Mouse (Mus musculus): ENCODE results near the gene Kazn. TPM values are rescaled to one million over a fixed set of nuclear protein-coding genes. Genes with fewer than 3 reads are reported as not detected.

The Kazn gene
- total RNA-seq, 1 experiment, result 14.0 TPM

- DNase-seq (ENCODE audit: low read depth, low spot score), result no peak
- in situ Hi-C loops (cut with MboI; ENCODE audit: low sequenced_read_pairs in 2 of 2, unreplicated experiment in 2 of 2), result no loop called here
- TF ChIP-seq CHD2 (IDR thresholded peaks at IDR 0.05; ENCODE audit: low read depth, low read length) (no peak), ZC3H11A (IDR thresholded peaks at IDR 0.05; ENCODE audit: borderline replicate concordance, low read depth, low read length) (no peak), ZNF384 (IDR thresholded peaks at IDR 0.05; ENCODE audit: low read depth, low read length) (no peak), HCFC1 (IDR thresholded peaks at IDR 0.05; ENCODE audit: borderline replicate concordance, insufficient read depth, low read length) (no peak), MAFK (IDR thresholded peaks at IDR 0.05; ENCODE audit: insufficient read depth, low read depth, low read length) (no peak)
- Histone ChIP-seq H3K36me3 (ENCODE audit: control insufficient read depth, insufficient read depth, low read length, poor library complexity, severe bottlenecking) (peaks cover 20% of the 10 kb centered on the region; the same call in 1 of the 2 replicates), H3K9me3 (ENCODE audit: control insufficient read depth, insufficient read depth, low read depth, low read length) (no peaks in the 10 kb centered on the region), H3K27ac (ENCODE audit: insufficient read depth, low read depth, low read length, poor library complexity, severe bottlenecking) (no peak overlapping the region), H3K4me3 (ENCODE audit: insufficient read depth in 1 of 2, low read depth in 1 of 2, low read length in 2 of 2, poor library complexity in 1 of 2, severe bottlenecking in 1 of 2) (no peak overlapping the region), H3K9ac (ENCODE audit: insufficient read depth, low read depth, low read length, poor library complexity, severe bottlenecking) (no peak overlapping the region), H3K4me1 (ENCODE audit: control insufficient read depth in 2 of 2, insufficient read depth in 2 of 2, low read length in 2 of 2, poor library complexity in 1 of 2) (peaks cover 2 to 14% of the 10 kb centered on the region in 2 experiments; a peak in 2 of 4 replicates)
Observed at GRCm38 (mm10) chr4:142152733-142153422, 86.3 kb downstream of the Kazn start.

- peaks cover 2 to 14% of the 10 kb centered on the region in 2 experiments; a peak in 2 of 4 replicates for H3K4me1 ChIP-seq (ENCODE audit: control insufficient read depth in 2 of 2, insufficient read depth in 2 of 2, low read length in 2 of 2, poor library complexity in 1 of 2)
- H3K9ac ChIP-seq (ENCODE audit: insufficient read depth, low read depth, low read length, poor library complexity, severe bottlenecking), result no peak overlapping the region
- no peak overlapping the region for H3K4me3 ChIP-seq (ENCODE audit: insufficient read depth in 1 of 2, low read depth in 1 of 2, low read length in 2 of 2, poor library complexity in 1 of 2, severe bottlenecking in 1 of 2)
- peaks cover 28% of the 10 kb centered on the region for H3K36me3 ChIP-seq (ENCODE audit: control insufficient read depth, insufficient read depth, low read length, poor library complexity, severe bottlenecking)
- DNase-seq (ENCODE audit: low read depth, low spot score), result no peak
- TF ChIP-seq HCFC1 (IDR thresholded peaks at IDR 0.05; ENCODE audit: borderline replicate concordance, insufficient read depth, low read length), result no peak
- peak; percentile 59; the same call in 1 of the 2 replicates for TF ChIP-seq CHD2 (IDR thresholded peaks at IDR 0.05; ENCODE audit: low read depth, low read length)
- no peaks in the 10 kb centered on the region for H3K9me3 ChIP-seq (ENCODE audit: control insufficient read depth, insufficient read depth, low read depth, low read length)
- no peak overlapping the region for H3K27ac ChIP-seq (ENCODE audit: insufficient read depth, low read depth, low read length, poor library complexity, severe bottlenecking)
- in situ Hi-C loops (cut with MboI; ENCODE audit: low sequenced_read_pairs in 2 of 2, unreplicated experiment in 2 of 2), result no loop called here
Observed at GRCm38 (mm10) chr4:142150086-142150485, 89.1 kb downstream of the Kazn start.

GRCm38 (mm10) chr4:142149202-142149601, 90.0 kb downstream of the Kazn start:
- TF ChIP-seq CHD2 (IDR thresholded peaks at IDR 0.05; ENCODE audit: low read depth, low read length) (no peak), ZC3H11A (IDR thresholded peaks at IDR 0.05; ENCODE audit: borderline replicate concordance, low read depth, low read length) (no peak), ZNF384 (IDR thresholded peaks at IDR 0.05; ENCODE audit: low read depth, low read length) (no peak), HCFC1 (IDR thresholded peaks at IDR 0.05; ENCODE audit: borderline replicate concordance, insufficient read depth, low read length) (no peak), MAFK (IDR thresholded peaks at IDR 0.05; ENCODE audit: insufficient read depth, low read depth, low read length) (no peak)

GRCm38 (mm10) chr4:142147671-142148070, 91.5 kb downstream of the Kazn start:
- TF ChIP-seq HCFC1 (IDR thresholded peaks at IDR 0.05; ENCODE audit: borderline replicate concordance, insufficient read depth, low read length) (no peak), CHD2 (IDR thresholded peaks at IDR 0.05; ENCODE audit: low read depth, low read length) (no peak), ZNF384 (IDR thresholded peaks at IDR 0.05; ENCODE audit: low read depth, low read length) (no peak), ZC3H11A (IDR thresholded peaks at IDR 0.05; ENCODE audit: borderline replicate concordance, low read depth, low read length) (no peak), MAFK (IDR thresholded peaks at IDR 0.05; ENCODE audit: insufficient read depth, low read depth, low read length) (no peak)
- no peak overlapping the region for H3K4me3 ChIP-seq (ENCODE audit: insufficient read depth in 1 of 2, low read depth in 1 of 2, low read length in 2 of 2, poor library complexity in 1 of 2, severe bottlenecking in 1 of 2)
- no peak for DNase-seq (ENCODE audit: low read depth, low spot score)
- in situ Hi-C loops (cut with MboI; ENCODE audit: low sequenced_read_pairs in 2 of 2, unreplicated experiment in 2 of 2), result no loop called here
- no peaks in the 10 kb centered on the region for H3K9me3 ChIP-seq (ENCODE audit: control insufficient read depth, insufficient read depth, low read depth, low read length)
- H3K27ac ChIP-seq (ENCODE audit: insufficient read depth, low read depth, low read length, poor library complexity, severe bottlenecking), result no peak overlapping the region
- H3K4me1 ChIP-seq (ENCODE audit: control insufficient read depth in 2 of 2, insufficient read depth in 2 of 2, low read length in 2 of 2, poor library complexity in 1 of 2), result no peaks in the 10 kb centered on the region; a peak in 1 of 4 replicates
- peaks cover 34% of the 10 kb centered on the region for H3K36me3 ChIP-seq (ENCODE audit: control insufficient read depth, insufficient read depth, low read length, poor library complexity, severe bottlenecking)
- no peak overlapping the region for H3K9ac ChIP-seq (ENCODE audit: insufficient read depth, low read depth, low read length, poor library complexity, severe bottlenecking)

More at GRCm38 (mm10) chr4:142149202-142149601, 90.0 kb downstream of the Kazn start:
- H3K4me1 ChIP-seq (ENCODE audit: control insufficient read depth in 2 of 2, insufficient read depth in 2 of 2, low read length in 2 of 2, poor library complexity in 1 of 2), result peaks cover 0 to 9% of the 10 kb centered on the region in 2 experiments; a peak in 1 of 4 replicates
- H3K9me3 ChIP-seq (ENCODE audit: control insufficient read depth, insufficient read depth, low read depth, low read length), result no peaks in the 10 kb centered on the region
- in situ Hi-C loops (cut with MboI; ENCODE audit: low sequenced_read_pairs in 2 of 2, unreplicated experiment in 2 of 2), result no loop called here
- no peak overlapping the region for H3K27ac ChIP-seq (ENCODE audit: insufficient read depth, low read depth, low read length, poor library complexity, severe bottlenecking)
- no peak for DNase-seq (ENCODE audit: low read depth, low spot score)
- H3K36me3 ChIP-seq (ENCODE audit: control insufficient read depth, insufficient read depth, low read length, poor library complexity, severe bottlenecking), result peaks cover 28% of the 10 kb centered on the region
- no peak overlapping the region for H3K4me3 ChIP-seq (ENCODE audit: insufficient read depth in 1 of 2, low read depth in 1 of 2, low read length in 2 of 2, poor library complexity in 1 of 2, severe bottlenecking in 1 of 2)
- no peak overlapping the region for H3K9ac ChIP-seq (ENCODE audit: insufficient read depth, low read depth, low read length, poor library complexity, severe bottlenecking)

All from ES-E14 (cell line).